Mouse (Mus musculus): ENCODE results near the gene Tubb4b. TPM values are rescaled to one million over a fixed set of nuclear protein-coding genes. Genes with fewer than 3 reads are reported as not detected.

The Tubb4b gene
- polyA plus RNA-seq, 1 experiment: 359 TPM

GRCm38 (mm10) chr2:25223681-25224491 lies 616 bp downstream of the Tubb4b start:
- peaks cover 11% of the 10 kb centered on the region for H3K79me2 ChIP-seq (ENCODE audit: control insufficient read depth, insufficient read depth)
- H3K4me2 ChIP-seq (ENCODE audit: low read depth): peak overlapping the region; percentile 99
- peak overlapping the region; percentile 99 for H3K4me3 ChIP-seq
- H3K36me3 ChIP-seq (ENCODE audit: control insufficient read depth, insufficient read depth): peaks cover 23% of the 10 kb centered on the region
- no peak for TF ChIP-seq SRF (IDR thresholded peaks at IDR 0.05; ENCODE audit: control insufficient read depth, insufficient read length, low read depth)
- TF ChIP-seq POLR2AphosphoS2 (IDR thresholded peaks at IDR 0.05; ENCODE audit: insufficient read length, low read depth): peak; percentile 22
- H3K27me3 ChIP-seq (ENCODE audit: control insufficient read depth, insufficient read depth, insufficient read length): no peaks in the 10 kb centered on the region
- H3ac ChIP-seq (ENCODE audit: control insufficient read depth, insufficient read length): peak overlapping the region; percentile 59

GRCm38 (mm10) chr2:25221331-25221772 lies 3.1 kb downstream of the Tubb4b start:
- Histone ChIP-seq H3K4me3 (no peak overlapping the region), H3K27me3 (ENCODE audit: control insufficient read depth, insufficient read depth, insufficient read length) (no peaks in the 10 kb centered on the region), H3K36me3 (ENCODE audit: control insufficient read depth, insufficient read depth) (peaks cover 23% of the 10 kb centered on the region), H3K79me2 (ENCODE audit: control insufficient read depth, insufficient read depth) (peaks cover 11% of the 10 kb centered on the region), H3ac (ENCODE audit: control insufficient read depth, insufficient read length) (no peak overlapping the region), H3K4me2 (ENCODE audit: low read depth) (no peak overlapping the region)
- TF ChIP-seq POLR2A (IDR thresholded peaks at IDR 0.05; ENCODE audit: insufficient read length, low read depth) (peak; percentile 37), SRF (IDR thresholded peaks at IDR 0.05; ENCODE audit: control insufficient read depth, insufficient read length, low read depth) (no peak), E2F4 (IDR thresholded peaks at IDR 0.05; ENCODE audit: insufficient read depth) (no peak), USF1 (IDR thresholded peaks at IDR 0.05; ENCODE audit: low read depth) (no peak), MAX (IDR thresholded peaks at IDR 0.05; ENCODE audit: low read depth) (no peak), TCF3 (IDR thresholded peaks at IDR 0.05; ENCODE audit: insufficient read length, low read depth) (no peak), TCF12 (IDR thresholded peaks at IDR 0.05; ENCODE audit: insufficient read depth, poor library complexity, severe bottlenecking) (no peak), POLR2AphosphoS2 (IDR thresholded peaks at IDR 0.05; ENCODE audit: insufficient read length, low read depth) (peak; percentile 86)

- peaks cover 20% of the 10 kb centered on the region for H3K36me3 ChIP-seq (ENCODE audit: control insufficient read depth, insufficient read depth)
- H3K79me2 ChIP-seq (ENCODE audit: control insufficient read depth, insufficient read depth): peaks cover 5% of the 10 kb centered on the region
- no peak within 1 kb of the TSS for H3K4me3 ChIP-seq
- TF ChIP-seq USF1 (IDR thresholded peaks at IDR 0.05; ENCODE audit: low read depth) (no peak), POLR2AphosphoS2 (IDR thresholded peaks at IDR 0.05; ENCODE audit: insufficient read length, low read depth) (no peak), MYOG (IDR thresholded peaks at IDR 0.05; ENCODE audit: control insufficient read depth in 1 of 3, insufficient read depth in 1 of 3, insufficient read length in 2 of 3, low read depth in 2 of 3) (no peak)
- H3K4me2 ChIP-seq (ENCODE audit: low read depth): no peak within 1 kb of the TSS
- H3ac ChIP-seq (ENCODE audit: control insufficient read depth, insufficient read length): no peak within 1 kb of the TSS
- no peaks in the 10 kb centered on the region for H3K27me3 ChIP-seq (ENCODE audit: control insufficient read depth, insufficient read depth, insufficient read length)
Observed at GRCm38 (mm10) chr2:25218445-25218844, 6.1 kb downstream of the Tubb4b start, which contains the start of gene Fam166a. Gene Fam166a, plus strand, starts transcription at chr2:25218745.

- Histone ChIP-seq H3K4me3 (no peak overlapping the region), H3ac (ENCODE audit: control insufficient read depth, insufficient read length) (no peak overlapping the region), H3K36me3 (ENCODE audit: control insufficient read depth, insufficient read depth) (peaks cover 15% of the 10 kb centered on the region), H3K4me2 (ENCODE audit: low read depth) (no peak overlapping the region), H3K79me2 (ENCODE audit: control insufficient read depth, insufficient read depth) (no peaks in the 10 kb centered on the region), H3K27me3 (ENCODE audit: control insufficient read depth, insufficient read depth, insufficient read length) (no peaks in the 10 kb centered on the region)
- TF ChIP-seq MAX (IDR thresholded peaks at IDR 0.05; ENCODE audit: low read depth): no peak
- no peak for TF ChIP-seq USF1 (IDR thresholded peaks at IDR 0.05; ENCODE audit: low read depth)
- no peak for TF ChIP-seq POLR2AphosphoS2 (IDR thresholded peaks at IDR 0.05; ENCODE audit: insufficient read length, low read depth)
- TF ChIP-seq TCF3 (IDR thresholded peaks at IDR 0.05; ENCODE audit: insufficient read length, low read depth): no peak
- TF ChIP-seq POLR2A (IDR thresholded peaks at IDR 0.05; ENCODE audit: insufficient read length, low read depth): no peak
- TF ChIP-seq E2F4 (IDR thresholded peaks at IDR 0.05; ENCODE audit: insufficient read depth): no peak
- no peak for TF ChIP-seq REST (IDR thresholded peaks at IDR 0.05; ENCODE audit: insufficient read depth, insufficient read length)
- no peak for TF ChIP-seq SRF (IDR thresholded peaks at IDR 0.05; ENCODE audit: control insufficient read depth, insufficient read length, low read depth)
- TF ChIP-seq TCF12 (IDR thresholded peaks at IDR 0.05; ENCODE audit: insufficient read depth, poor library complexity, severe bottlenecking): no peak
- no peak for TF ChIP-seq MYOG (IDR thresholded peaks at IDR 0.05; ENCODE audit: control insufficient read depth in 1 of 3, insufficient read depth in 1 of 3, insufficient read length in 2 of 3, low read depth in 2 of 3)
- TF ChIP-seq MYOD1 (IDR thresholded peaks at IDR 0.05; ENCODE audit: control insufficient read depth in 1 of 3, insufficient read length in 2 of 3, low read depth in 2 of 3): no peak
- TF ChIP-seq CEBPB (IDR thresholded peaks at IDR 0.05; ENCODE audit: insufficient read depth, poor library complexity, severe bottlenecking): no peak
Observed at GRCm38 (mm10) chr2:25217666-25218065, 6.8 kb downstream of the Tubb4b start.

GRCm38 (mm10) chr2:25214444-25214843 lies 10.1 kb downstream of the Tubb4b start, which contains the start of gene Stpg3:
Gene Stpg3, minus strand, starts transcription at chr2:25214637.
- no peak within 1 kb of the TSS for H3K4me2 ChIP-seq (ENCODE audit: low read depth)
- TF ChIP-seq E2F4 (IDR thresholded peaks at IDR 0.05; ENCODE audit: insufficient read depth): no peak
- TF ChIP-seq TCF3 (IDR thresholded peaks at IDR 0.05; ENCODE audit: insufficient read length, low read depth): no peak
- TF ChIP-seq CEBPB (IDR thresholded peaks at IDR 0.05; ENCODE audit: insufficient read depth, poor library complexity, severe bottlenecking): no peak
- no peak for TF ChIP-seq MYOG (IDR thresholded peaks at IDR 0.05; ENCODE audit: control insufficient read depth in 1 of 3, insufficient read depth in 1 of 3, insufficient read length in 2 of 3, low read depth in 2 of 3)
- no peak for TF ChIP-seq POLR2A (IDR thresholded peaks at IDR 0.05; ENCODE audit: insufficient read length, low read depth)
- TF ChIP-seq USF1 (IDR thresholded peaks at IDR 0.05; ENCODE audit: low read depth): no peak
- no peak for TF ChIP-seq TCF12 (IDR thresholded peaks at IDR 0.05; ENCODE audit: insufficient read depth, poor library complexity, severe bottlenecking)
- no peak for TF ChIP-seq SRF (IDR thresholded peaks at IDR 0.05; ENCODE audit: control insufficient read depth, insufficient read length, low read depth)
- no peak within 1 kb of the TSS for H3K4me3 ChIP-seq
- no peaks in the 10 kb centered on the region for H3K36me3 ChIP-seq (ENCODE audit: control insufficient read depth, insufficient read depth)
- peaks cover 15% of the 10 kb centered on the region for H3K79me2 ChIP-seq (ENCODE audit: control insufficient read depth, insufficient read depth)
- H3ac ChIP-seq (ENCODE audit: control insufficient read depth, insufficient read length): no peak within 1 kb of the TSS
- H3K27me3 ChIP-seq (ENCODE audit: control insufficient read depth, insufficient read depth, insufficient read length): no peaks in the 10 kb centered on the region

Data from myocyte (in vitro differentiated cells).